Mouse (Mus musculus): Measurements from ENCODE around the gene Rere.
"Not testable (repeated sequence)": the region's sequence is repeated elsewhere in the genome, so short reads cannot be mapped to it uniquely, and the experiment has no call there.

Gene Rere

GRCm38 (mm10) chr4:150504304-150505021 lies 223.0 kb downstream of the Rere start:
- DNase-seq (ENCODE audit: low read depth, low spot score), result no peak

DNA sequence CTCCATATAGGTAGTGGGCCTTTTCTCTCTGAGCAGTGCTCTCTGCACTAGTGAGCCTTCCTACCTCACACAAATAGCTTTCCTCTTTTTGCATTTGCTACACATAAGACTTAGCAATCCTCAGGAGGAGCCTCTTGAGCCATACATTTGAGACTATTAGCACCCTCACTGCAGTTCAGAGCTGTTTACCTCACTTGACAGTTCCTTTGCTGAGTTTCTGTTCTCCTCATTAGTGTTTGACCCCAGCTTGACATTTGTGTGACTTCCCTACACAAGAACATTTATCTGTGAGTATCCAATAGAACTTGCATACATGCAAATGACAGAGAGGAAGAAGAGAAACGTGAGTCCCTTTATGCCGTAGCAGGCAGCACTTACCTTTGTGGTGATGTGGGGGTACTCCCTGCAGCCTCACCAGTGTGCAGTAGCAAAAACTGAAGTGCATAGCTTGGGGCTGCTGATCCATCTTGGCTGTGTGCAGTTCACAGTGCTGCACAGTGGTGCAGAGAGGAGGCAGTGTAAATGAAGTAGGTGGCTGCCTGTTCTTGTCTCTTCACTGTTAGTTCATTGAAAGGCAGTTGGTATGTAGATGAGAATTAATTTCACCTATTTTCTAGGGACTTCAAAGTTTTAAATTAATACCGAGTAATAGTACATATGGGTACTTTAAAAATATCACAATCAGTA lies 227.7 kb downstream of the Rere start:
- DNase-seq (ENCODE audit: low read depth, low spot score), result no peak

- no peak for DNase-seq (ENCODE audit: low read depth, low spot score)
These were observed 228.6 kb downstream of the Rere start for GRCm38 (mm10) chr4:150510036-150510435.

DNA sequence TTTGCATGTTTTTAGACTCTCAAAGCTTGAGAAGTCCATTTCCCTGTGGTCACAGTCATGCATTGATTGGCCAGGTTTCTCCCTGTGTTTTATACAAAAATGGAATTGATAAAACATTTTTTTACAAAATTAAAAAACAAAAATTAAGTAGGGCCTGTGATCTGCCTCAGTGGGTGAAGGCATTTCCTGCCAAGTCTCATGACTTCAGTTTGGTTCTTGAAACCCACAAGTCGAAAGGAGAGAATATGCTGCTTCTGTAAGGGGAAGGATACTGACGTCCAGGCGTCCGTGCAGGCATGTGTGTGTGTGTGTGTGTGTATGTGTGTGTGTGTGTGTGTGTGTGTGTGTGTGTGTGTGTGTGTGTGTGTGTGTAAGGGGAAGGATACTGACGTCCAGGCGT lies 231.9 kb downstream of the Rere start:
- not testable (repeated sequence) for DNase-seq (ENCODE audit: low read depth, low spot score)

DNA sequence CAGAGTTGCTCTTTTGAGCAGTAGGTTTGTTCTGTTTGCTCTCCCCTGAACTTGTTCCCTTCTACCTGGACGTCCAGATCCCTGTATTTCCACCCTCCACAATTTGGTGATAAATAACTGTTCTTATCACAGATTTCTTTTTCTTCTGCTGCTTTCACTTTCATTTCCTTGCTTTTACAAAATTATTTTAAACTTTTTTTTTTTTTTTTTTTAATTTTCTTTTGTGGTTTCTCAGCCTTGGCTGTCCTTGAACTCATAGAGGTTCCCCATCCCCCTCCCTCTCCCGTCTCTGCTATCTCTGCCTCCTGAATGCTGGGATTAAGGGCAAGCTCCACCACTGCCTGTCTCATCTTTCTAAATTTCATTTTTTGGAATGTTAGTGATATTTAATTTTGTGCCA lies 234.8 kb downstream of the Rere start:
- no peak for DNase-seq (ENCODE audit: low read depth, low spot score)

GRCm38 (mm10) chr4:150517381-150517780 lies 235.9 kb downstream of the Rere start:
- peak; percentile 79 for DNase-seq (ENCODE audit: low read depth, low spot score)

GRCm38 (mm10) chr4:150518826-150519225 lies 237.4 kb downstream of the Rere start:
- DNase-seq (ENCODE audit: low read depth, low spot score), result peak; percentile 78

DNA sequence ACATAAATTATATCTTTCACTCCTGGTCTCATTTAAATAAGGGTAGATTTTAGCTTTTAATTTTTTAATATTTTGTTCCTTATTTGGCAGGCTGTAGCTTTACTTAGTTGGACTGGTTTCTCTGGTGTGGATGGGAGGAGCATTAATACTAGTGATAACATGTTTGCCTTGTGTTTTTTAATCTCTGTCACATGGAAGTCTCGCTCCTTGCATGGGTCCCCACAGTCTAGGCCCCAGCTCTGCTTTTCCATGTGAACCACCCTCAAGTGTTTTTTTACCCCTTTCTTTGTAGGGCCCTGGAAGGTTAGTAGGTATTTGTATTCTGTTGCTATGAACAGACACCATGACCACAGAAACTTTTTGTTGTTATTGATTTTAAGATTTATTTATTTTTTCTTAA lies 238.6 kb downstream of the Rere start:
- peak; percentile 17 for DNase-seq (ENCODE audit: low read depth, low spot score)

DNA sequence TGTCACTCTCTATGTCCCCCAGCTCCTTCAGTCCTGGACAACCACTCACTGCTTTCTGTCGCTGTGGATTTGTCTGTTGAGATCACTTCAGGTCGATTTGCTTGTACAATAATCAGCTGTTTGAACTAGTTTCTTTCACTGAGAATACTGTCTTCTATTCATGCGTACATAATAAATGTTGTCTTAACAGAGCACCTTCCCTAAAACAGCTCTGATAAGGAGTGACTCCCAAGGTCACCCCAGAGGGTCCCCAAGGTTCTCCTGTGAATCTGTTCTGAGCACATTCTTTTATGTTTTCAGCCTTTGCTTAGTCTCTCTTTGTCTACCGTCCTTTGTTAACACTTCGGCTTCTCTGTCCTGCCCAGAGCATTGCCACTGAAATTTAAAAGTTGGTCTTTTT lies 241.0 kb downstream of the Rere start:
- no peak for DNase-seq (ENCODE audit: low read depth, low spot score)

DNA sequence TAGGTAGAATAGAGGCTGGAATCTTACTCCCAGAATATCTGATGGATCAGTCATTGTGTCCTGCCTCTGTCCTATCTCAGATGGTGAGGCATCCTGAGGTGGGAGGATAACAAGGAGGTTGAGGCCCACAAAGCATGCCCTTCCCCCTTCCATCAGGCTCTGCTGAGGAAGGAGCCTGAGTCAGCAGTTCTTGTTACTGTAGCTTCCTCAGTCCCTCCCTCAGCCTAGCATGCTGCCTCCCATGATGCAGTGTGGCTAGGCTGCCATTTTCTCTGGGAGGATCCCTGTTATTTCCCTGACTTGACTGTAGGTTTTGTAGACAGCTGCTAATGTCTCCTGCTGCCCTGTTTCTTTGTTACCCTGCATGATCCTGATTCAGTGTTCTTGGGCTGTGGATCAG lies 241.9 kb downstream of the Rere start:
- peak; percentile 65 for DNase-seq (ENCODE audit: low read depth, low spot score)

- DNase-seq (ENCODE audit: low read depth, low spot score), result no peak
These were observed 244.8 kb downstream of the Rere start for GRCm38 (mm10) chr4:150526269-150526668.

GRCm38 (mm10) chr4:150528426-150528825 lies 247.0 kb downstream of the Rere start:
- DNase-seq (ENCODE audit: low read depth, low spot score), result no peak

GRCm38 (mm10) chr4:150528846-150529245 lies 247.4 kb downstream of the Rere start:
- DNase-seq (ENCODE audit: low read depth, low spot score), result no peak

DNA sequence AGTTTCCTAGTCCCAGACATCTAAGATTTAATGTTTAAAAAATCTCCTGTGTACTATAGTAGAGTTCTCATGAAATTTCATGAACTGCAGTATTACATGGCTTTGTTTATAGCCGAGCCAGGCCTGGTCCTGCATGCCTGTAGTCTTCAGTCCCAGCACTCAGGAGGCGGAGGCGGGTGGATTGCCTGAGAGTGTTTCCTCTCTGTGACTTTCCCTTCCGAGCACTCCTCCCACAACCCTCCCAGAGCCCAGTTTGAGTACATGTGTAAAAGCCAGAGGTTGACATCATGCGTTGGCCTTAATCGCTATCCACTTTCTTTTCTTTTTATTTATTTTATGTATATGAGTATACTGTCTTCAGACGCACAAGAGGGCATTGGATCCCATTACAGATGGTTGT lies 250.4 kb downstream of the Rere start:
- DNase-seq (ENCODE audit: low read depth, low spot score), result no peak

- no peak for DNase-seq (ENCODE audit: low read depth, low spot score)
These were observed 255.5 kb downstream of the Rere start for GRCm38 (mm10) chr4:150536821-150537510.

DNA sequence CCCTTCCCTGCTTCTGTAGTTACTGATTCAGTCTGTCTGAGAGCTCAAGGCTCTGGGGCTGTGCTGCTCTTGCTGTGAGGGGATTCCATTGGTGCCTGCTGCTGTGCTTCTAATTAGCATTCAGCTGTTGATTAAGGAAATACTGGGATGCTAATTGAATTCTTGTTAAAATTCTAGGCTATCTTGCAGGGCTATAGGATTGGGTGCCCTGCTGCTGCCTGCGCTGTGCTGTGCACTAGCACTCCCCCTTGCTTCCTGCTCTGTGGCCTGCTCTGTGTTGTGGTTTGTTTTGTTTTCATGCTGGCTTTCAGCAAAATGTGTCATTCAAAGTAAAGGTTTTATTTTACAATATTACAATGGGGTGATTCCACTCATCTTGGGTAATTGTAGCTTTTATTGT lies 258.4 kb downstream of the Rere start:
- no peak for DNase-seq (ENCODE audit: low read depth, low spot score)

GRCm38 (mm10) chr4:150540392-150541094 lies 259.1 kb downstream of the Rere start:
- no peak for DNase-seq (ENCODE audit: low read depth, low spot score)

GRCm38 (mm10) chr4:150544231-150544630 lies 262.8 kb downstream of the Rere start:
- DNase-seq (ENCODE audit: low read depth, low spot score), result no peak

DNA sequence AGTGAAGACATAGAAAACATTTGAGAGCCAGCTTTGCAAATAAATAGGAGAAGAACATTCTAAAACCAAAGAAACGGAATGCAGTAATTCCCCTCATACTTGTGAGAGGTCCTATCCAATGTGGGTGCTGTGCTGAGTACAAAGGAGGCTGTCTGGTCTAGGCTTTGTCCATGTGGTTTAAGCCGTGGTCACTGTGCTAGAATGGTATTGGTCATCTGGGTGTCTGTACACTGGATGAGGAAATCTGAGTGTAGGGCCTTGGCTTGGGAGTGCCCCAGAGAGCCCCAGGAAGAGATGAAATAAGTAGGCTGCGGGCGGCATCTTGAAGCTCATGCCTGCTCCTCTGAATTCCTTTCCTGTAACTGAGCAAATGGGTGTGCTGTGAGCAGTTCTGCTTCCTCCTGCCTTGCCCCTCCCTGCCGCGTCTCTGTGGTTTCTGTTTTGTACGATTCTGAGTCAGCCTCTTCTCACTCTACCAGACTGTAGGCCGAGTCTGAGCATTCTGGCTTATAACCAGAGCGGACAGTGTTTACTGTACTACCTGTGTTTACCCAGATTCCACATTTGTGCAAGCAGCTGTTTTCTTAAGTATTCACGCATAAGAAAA lies 263.3 kb downstream of the Rere start:
- DNase-seq (ENCODE audit: low read depth, low spot score), result peak; percentile 27

- no peak for DNase-seq (ENCODE audit: low read depth, low spot score)
These were observed 264.3 kb downstream of the Rere start for GRCm38 (mm10) chr4:150545775-150546174.

DNA sequence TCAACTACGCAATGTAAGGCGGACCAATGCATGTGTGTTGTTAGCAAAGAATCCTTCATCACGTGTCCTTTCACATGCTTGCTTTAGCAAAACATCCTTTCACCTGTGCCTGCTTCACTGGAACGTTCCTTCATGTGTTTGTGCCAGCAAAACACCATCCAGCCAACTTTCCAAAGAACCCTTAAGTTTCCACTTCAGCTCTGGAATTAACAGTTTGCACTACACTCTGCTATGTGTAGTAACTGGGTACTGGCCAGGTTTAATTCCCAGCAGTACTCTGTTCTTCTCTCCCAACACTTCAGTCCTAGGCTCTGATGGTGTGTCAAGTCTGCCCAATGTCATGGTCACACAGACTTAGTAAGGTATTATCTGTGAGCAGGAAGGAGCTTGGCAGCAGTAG lies 264.9 kb downstream of the Rere start:
- DNase-seq (ENCODE audit: low read depth, low spot score), result not testable (repeated sequence)

- DNase-seq (ENCODE audit: low read depth, low spot score), result no peak
These were observed 267.9 kb downstream of the Rere start for GRCm38 (mm10) chr4:150549393-150549792.

Data from c-Kit-negative CD71-positive TER-119-positive erythroid progenitor cells, embryonic 14.5 days (primary cell).